Mouse (Mus musculus) cerebellum, adult 11 months (tissue): ENCODE results near the gene Zeb2.

ENCODE experiments used
- DNase-seq: peaks from one replicate; pipeline ENCODE4 v3.0.0; 2022

Zeb2 gene

DNA sequence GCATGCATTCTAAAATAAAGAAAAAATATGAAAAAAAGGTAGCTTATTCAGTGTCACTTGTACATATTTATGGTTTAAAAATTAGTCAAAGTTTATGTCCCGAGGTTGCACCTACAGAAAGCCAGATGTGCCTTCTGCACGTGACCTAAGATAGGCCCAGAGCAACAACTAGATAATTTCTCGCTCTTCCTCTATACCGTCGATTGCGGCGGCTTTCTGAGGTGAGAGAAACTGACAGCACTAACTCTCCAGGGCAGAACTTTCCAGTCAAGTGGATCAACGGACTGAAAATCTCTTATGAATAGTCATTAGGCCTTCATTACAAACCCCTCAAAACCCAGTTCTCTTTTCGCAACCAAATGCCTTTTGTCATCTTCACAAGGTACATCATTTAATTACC is 59.0 kb downstream of the Zeb2 start:
- DNase-seq: no peak

- no peak for DNase-seq
Measured at GRCm38 (mm10) chr2:45056856-45057562, 60.2 kb downstream of the Zeb2 start.

GRCm38 (mm10) chr2:45055926-45056325 is 61.3 kb downstream of the Zeb2 start:
- DNase-seq: no peak

DNA sequence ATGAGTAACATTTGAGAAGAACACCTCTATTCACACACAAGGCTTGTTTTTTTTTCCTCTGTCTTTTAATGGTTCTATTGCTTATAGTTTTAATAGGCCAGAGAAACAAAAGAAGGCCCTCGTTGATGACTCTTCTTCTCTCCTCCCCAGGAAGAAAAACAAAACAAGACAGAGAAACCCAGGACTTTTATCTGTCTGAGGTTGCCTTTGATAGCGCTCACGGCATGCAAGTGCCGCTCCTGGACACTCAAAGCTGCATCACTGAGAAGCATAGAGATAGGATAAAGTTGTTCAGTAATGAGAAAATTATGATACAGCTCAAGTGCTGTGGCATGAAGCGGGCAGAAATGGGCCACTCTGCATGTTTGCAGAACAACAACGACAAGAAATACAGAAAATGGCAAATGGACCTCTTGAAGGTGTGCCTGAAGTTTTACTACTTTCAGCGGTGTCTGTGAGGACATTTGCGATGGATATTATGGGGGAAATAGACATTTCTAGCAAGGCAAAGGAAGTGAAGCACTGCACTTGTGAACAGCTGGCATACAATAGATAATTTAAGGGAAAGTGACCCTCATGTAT is 62.1 kb downstream of the Zeb2 start:
- DNase-seq: no peak

GRCm38 (mm10) chr2:45054070-45055025 is 62.8 kb downstream of the Zeb2 start:
- no peak for DNase-seq

DNA sequence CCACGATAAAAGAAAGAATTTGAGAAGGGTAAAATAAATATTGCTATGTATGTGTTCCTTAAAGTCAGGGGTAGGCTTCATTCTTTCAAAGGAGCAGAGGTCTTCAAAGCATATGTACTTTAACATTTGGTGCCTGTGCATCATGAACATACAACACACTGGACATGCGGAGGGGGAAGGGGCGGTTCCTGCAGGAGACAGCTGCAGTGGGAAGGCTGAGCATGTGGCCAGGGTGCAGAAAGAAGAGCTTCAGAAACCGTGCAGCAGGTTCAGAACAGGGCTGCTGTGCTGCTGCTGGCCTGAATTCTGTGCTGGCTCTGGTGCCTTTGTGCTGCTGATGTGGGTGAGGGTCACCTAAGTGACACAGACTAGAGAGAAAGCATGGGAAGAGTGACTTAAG is 64.6 kb downstream of the Zeb2 start:
- DNase-seq: no peak

- no peak for DNase-seq
Measured at GRCm38 (mm10) chr2:45051321-45051720, 65.9 kb downstream of the Zeb2 start.

GRCm38 (mm10) chr2:45049923-45050322 is 67.3 kb downstream of the Zeb2 start:
- DNase-seq: no peak

GRCm38 (mm10) chr2:45049279-45049678 is 67.9 kb downstream of the Zeb2 start:
- no peak for DNase-seq

GRCm38 (mm10) chr2:45040706-45041312 is 76.4 kb downstream of the Zeb2 start:
- no peak for DNase-seq

DNA sequence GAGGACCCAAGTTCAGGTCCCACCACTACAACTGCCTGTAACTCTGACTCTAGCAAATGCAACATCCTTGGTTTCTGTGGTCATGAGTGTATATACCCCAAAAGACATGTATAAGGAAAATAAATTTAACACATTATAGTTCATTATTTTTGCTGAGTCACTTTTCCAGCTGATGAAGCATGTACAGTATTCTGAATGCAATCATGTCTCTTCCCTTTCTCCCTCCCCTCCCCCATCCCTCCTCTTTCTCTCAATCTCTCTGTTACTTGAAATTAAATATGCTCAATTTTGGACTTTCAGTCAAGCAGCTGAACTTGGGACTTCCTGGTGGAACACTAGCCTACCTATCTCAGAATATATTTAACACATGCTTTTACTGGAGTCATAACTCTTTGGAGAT is 77.7 kb downstream of the Zeb2 start:
- DNase-seq: no peak

- DNase-seq: no peak
Measured at GRCm38 (mm10) chr2:45028091-45028638, 89.0 kb downstream of the Zeb2 start.

DNA sequence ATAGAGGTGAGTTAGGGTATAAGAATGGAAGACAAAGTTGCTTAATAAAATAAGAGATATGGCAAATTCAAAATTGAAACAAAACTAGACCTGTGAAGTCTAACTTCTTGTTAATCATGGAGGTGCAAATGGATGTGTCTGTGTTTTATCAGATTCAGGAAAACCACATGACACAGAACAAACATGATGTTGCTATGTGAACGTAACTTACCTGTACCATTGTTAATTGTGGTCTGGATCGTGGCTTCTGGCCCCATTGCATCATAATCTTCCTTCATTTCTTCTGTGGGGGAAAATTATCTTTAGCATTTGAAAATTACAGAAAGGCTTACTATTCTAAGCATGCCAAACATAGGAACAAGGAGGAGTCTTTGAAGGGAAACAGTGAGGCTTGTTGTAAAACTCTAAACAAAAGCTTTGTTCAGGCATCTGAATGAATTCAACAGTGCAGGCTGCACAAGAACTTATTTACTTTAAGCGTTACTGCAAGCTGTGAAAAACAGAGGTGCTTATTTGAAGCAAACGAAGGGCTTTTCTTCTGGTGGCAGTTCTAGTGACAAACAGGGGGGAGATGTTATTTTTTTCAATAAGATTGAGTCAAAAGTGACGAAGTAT is 99.9 kb downstream of the Zeb2 start:
- no peak for DNase-seq

DNA sequence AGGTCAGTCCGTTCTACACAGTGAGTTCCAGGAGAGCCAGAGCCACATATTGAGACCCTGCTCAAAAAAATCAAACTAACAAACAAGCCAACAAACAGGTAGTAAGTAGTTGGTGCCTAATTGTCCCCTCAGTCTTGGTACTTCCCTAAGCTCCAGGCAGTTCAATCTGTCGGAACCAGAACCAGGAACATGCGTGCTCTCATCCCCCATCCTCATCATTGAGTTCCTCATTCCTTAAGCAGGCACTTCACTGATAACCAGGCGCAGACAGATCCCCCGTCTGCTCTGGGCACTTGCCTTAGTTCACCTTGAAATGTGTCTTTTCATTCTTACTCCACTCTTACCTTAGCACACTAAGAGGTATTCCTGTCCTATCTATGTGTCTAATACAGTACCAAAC is 103.9 kb downstream of the Zeb2 start:
- no peak for DNase-seq

- DNase-seq: no peak
Measured at GRCm38 (mm10) chr2:45012676-45013075, 104.5 kb downstream of the Zeb2 start.

DNA sequence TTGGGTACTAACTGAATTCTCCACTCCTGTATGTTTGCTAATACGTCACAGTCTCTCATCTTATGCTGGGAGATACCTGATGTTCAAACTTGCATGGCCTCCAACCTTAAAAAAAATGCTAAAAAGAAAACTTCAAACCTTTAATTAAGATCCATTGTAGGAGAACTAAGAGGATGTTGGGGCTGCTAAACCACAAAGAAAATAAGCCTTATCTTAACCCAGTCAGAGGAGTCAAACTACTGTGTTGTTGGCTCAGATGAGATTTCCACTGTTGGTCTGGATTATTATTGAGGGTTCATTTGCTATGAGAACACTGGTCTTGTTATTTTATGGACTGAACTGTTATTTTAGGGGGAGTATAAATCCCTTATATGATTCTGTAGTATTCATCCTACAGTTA is 106.5 kb downstream of the Zeb2 start:
- no peak for DNase-seq

GRCm38 (mm10) chr2:44999906-45000305 is 117.3 kb downstream of the Zeb2 start:
- DNase-seq: no peak

DNA sequence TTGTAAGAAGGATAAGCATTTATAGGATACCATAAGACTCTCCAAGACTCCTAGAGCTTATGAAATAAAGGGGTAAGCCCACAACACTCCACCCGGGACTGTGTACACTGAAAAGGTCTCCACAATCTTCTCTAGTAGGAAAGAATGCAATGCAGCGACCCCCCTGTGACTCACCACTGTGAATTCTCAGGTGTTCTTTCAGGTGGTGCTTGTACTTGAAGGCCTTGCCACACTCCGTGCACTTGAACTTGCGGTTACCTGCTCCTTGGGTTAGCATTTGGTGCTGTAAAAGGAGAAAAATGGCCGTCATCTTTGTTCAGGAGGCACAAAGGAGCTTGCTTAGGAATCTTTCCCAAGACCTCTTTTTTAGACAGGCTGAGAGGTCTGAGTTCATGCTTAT is 118.5 kb downstream of the Zeb2 start:
- no peak for DNase-seq

DNA sequence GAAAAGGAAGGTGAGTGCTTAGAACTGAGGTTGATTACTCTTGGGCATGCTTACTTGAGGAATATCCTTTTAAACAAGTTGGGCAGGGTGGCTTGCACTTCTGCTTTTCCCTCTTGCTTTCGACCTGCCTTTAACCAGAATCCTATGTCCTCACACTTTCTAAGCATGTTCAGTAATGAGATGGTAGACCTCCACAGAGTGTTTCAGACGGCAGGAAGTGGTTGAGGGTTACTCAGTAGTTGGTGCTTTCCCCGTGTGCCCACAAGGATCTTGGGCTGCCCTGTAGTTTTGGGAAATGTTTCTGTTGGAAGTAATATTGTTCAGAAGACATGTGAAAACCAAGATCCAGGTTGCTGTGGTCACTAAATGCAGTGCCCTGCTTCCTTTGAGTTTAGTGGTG is 135.5 kb downstream of the Zeb2 start:
- no peak for DNase-seq

GRCm38 (mm10) chr2:44979042-44979721 is 138.0 kb downstream of the Zeb2 start:
- no peak for DNase-seq

DNA sequence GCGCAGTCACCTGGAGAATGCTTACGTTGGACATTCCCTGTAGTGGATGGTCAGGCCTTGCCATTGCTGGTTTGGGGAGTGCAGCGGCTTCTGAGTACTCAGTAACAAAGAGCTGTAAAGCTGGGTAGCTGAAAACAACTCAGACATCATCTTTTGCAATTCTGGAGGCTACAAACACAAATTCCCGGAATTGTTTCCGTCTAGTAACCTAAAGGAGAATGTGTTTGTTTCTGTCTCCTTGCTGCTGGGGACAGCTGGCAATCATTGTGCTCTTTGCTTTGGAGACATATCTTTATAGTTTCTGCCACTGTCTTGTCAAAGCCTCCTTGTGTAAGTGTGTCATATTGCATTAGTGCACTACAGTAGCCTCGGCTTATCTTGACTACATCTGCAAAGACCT is 139.2 kb downstream of the Zeb2 start:
- DNase-seq: no peak

- DNase-seq: no peak
Measured at GRCm38 (mm10) chr2:44977556-44977955, 139.6 kb downstream of the Zeb2 start.
